Mouse (Mus musculus) heart, postnatal 14 days (tissue): ENCODE data around the gene Ufl1. TPM values are rescaled to one million over a fixed set of nuclear protein-coding genes. Genes with fewer than 3 reads are reported as not detected.
"Not testable (repeated sequence)": the region's sequence is repeated elsewhere in the genome, so short reads cannot be mapped to it uniquely, and the experiment has no call there.

Experiments
- DNase-seq, 2 experiments: peaks; one replicate each; pipeline ENCODE4 v3.0.0; 2021 to 2022
- intact Hi-C: fragments of 180-260 bp; cut with DNase I; formaldehyde crosslinking; loops from one replicate; pipeline ENCODE4 v1.15.1; 2025
- long read RNA-seq, 2 experiments: library from polyadenylated mRNA; stranded (forward); transcript quantifications; one replicate each; pipeline ENCODE4 v2.0.0; 2021
- total RNA-seq, 2 experiments: library from RNA; stranded (reverse); gene quantifications; 2 replicates each; pipeline ENCODE4 v1.2.3; 2021

Gene Ufl1
- 10 to 100 TPM; 27.7 to 30.2 TPM for total RNA-seq
- long read RNA-seq, experiment 1, full-length matches to known transcripts, result 11 of 25 reads
- long read RNA-seq, experiment 1, partial matches to known transcripts, result 0 of 25 reads
- long read RNA-seq, experiment 1, other reads (novel, unspliced or antisense), result 14 of 25 reads
- long read RNA-seq, experiment 2, full-length matches to known transcripts, result 20 of 38 reads
- long read RNA-seq, experiment 2, partial matches to known transcripts, result 3 of 38 reads
- long read RNA-seq, experiment 2, other reads (novel, unspliced or antisense), result 15 of 38 reads

- intact Hi-C loops, result loop anchor here (10.0 kb wide), 1 partner anchor 387 kb away; the partner anchor contains the start of gene Ndufaf4
- peak; percentile 97 to 99 for DNase-seq
Measured at GRCm38 (mm10) chr4:25281671-25282038, at the start of gene Ufl1. Ufl1 (minus strand) TSS chr4:25281821.

GRCm38 (mm10) chr4:25325684-25326220, 44.1 kb upstream of the Ufl1 start:
- intact Hi-C loops, result no loop called here
- no peak for DNase-seq

- no peak for DNase-seq
- intact Hi-C loops, result no loop called here
Measured at GRCm38 (mm10) chr4:25322631-25323178, 41.1 kb upstream of the Ufl1 start.

GRCm38 (mm10) chr4:25313767-25314166, 32.1 kb upstream of the Ufl1 start:
- intact Hi-C loops, result no loop called here
- no peak for DNase-seq

- intact Hi-C loops, result loop anchor here (10.0 kb wide), 1 partner anchor 390 kb away; the partner anchor contains the start of gene Ndufaf4
Measured at GRCm38 (mm10) chr4:25285002-25285401, 3.4 kb upstream of the Ufl1 start.

GRCm38 (mm10) chr4:25280938-25281670, 517 bp downstream of the Ufl1 start:
- intact Hi-C loops, result loop anchor here (10.0 kb wide), 1 partner anchor 386 kb away; the partner anchor contains the start of gene Ndufaf4
- DNase-seq, result no peak

More at GRCm38 (mm10) chr4:25285002-25285401, 3.4 kb upstream of the Ufl1 start:
- not testable (repeated sequence) for DNase-seq

- no peak for DNase-seq
- intact Hi-C loops, result loop anchor here (10.0 kb wide), 1 partner anchor 778 kb away; the partner anchor contains the start of gene Mms22l
Measured at GRCm38 (mm10) chr4:25272861-25273627, 8.6 kb downstream of the Ufl1 start.

- DNase-seq, result no peak
- intact Hi-C loops, result loop anchor here (10.0 kb wide), 1 partner anchor 777 kb away; the partner anchor contains the start of gene Mms22l
Measured at GRCm38 (mm10) chr4:25271926-25272325, 9.7 kb downstream of the Ufl1 start.

- intact Hi-C loops, result no loop called here
- DNase-seq, result no peak
Measured at GRCm38 (mm10) chr4:25267144-25267543, 14.5 kb downstream of the Ufl1 start.

- no peak for DNase-seq
- intact Hi-C loops, result no loop called here
Measured at GRCm38 (mm10) chr4:25257822-25258398, 23.7 kb downstream of the Ufl1 start.

GRCm38 (mm10) chr4:25242776-25243175, 38.8 kb downstream of the Ufl1 start, which contains the start of gene Fhl5:
Fhl5 (minus strand) TSS chr4:25242876.
- DNase-seq, result no peak
- intact Hi-C loops, result no loop called here

- intact Hi-C loops, DNase-seq: not testable (repeated sequence)
Measured at GRCm38 (mm10) chr4:25235663-25236062, 46.0 kb downstream of the Ufl1 start.

- intact Hi-C loops, DNase-seq: not testable (repeated sequence)
Measured at GRCm38 (mm10) chr4:25233767-25234166, 47.9 kb downstream of the Ufl1 start.

- intact Hi-C loops, result no loop called here
- DNase-seq, result no peak
Measured at GRCm38 (mm10) chr4:25232546-25232945, 49.1 kb downstream of the Ufl1 start.

GRCm38 (mm10) chr4:25227527-25227926, 54.1 kb downstream of the Ufl1 start:
- intact Hi-C loops, result no loop called here
- DNase-seq, result no peak

GRCm38 (mm10) chr4:25221927-25222326, 59.7 kb downstream of the Ufl1 start:
- intact Hi-C loops, result no loop called here
- no peak for DNase-seq

- intact Hi-C loops, result no loop called here
- DNase-seq, result no peak
Measured at GRCm38 (mm10) chr4:25213451-25213850, 68.2 kb downstream of the Ufl1 start.

- no peak for DNase-seq
Measured at GRCm38 (mm10) chr4:25206166-25206565, 75.5 kb downstream of the Ufl1 start.

More at GRCm38 (mm10) chr4:25206166-25206565, 75.5 kb downstream of the Ufl1 start:
- intact Hi-C loops, result no loop called here
